Mouse (Mus musculus) neutrophil, adult 83 days (primary cell): ENCODE data around the gene Dock11. TPM values are rescaled to one million over a fixed set of nuclear protein-coding genes. Genes with fewer than 3 reads are reported as not detected.

Source experiments
- total RNA-seq, 2 experiments: library from RNA; stranded (reverse); gene quantifications; one replicate each; pipeline ENCODE4 v1.2.4; 2023

Dock11 gene
- total RNA-seq, result 10 to 100 TPM; 83.0 to 90.3 TPM

GRCm38 (mm10) chrX:35888087-35888895 is at the start of gene Dock11:
Gene Dock11, plus strand, starts transcription at chrX:35888832.

GRCm38 (mm10) chrX:36111622-36112421 is 223.2 kb downstream of the Dock11 start, which contains the start of gene Il13ra1:
Gene Il13ra1, plus strand, starts transcription at chrX:36112110.

Other genes with a start within 250 kb of the Dock11 start
- 10 to 100 TPM; 13.7 to 18.3 TPM for gene Il13ra1, start 223.3 kb downstream of the Dock11 start, total RNA-seq